Mouse (Mus musculus) ES-E14 (cell line): Measurements from ENCODE around the gene Spsb1. TPM values are rescaled to one million over a fixed set of nuclear protein-coding genes. Genes with fewer than 3 reads are reported as not detected.

Source experiments
- DNase-seq: peaks from one replicate; pipeline ENCODE4 v3.0.0-alpha.2; 2013; ENCODE audit warnings: low read depth, low spot score
- H3K27ac ChIP-seq: 2 replicates; pipeline ENCODE4 v1.5.1; 2012; ENCODE audit warnings: low read depth, mild to moderate bottlenecking, low read length, moderate library complexity, mixed read lengths; ENCODE audit not compliant: poor library complexity, insufficient read depth, severe bottlenecking
- H3K36me3 ChIP-seq: 2 replicates; pipeline ENCODE4 v1.6.1; 2012; ENCODE audit warnings: mild to moderate bottlenecking, low read length, moderate library complexity, mixed read lengths; ENCODE audit not compliant: control insufficient read depth, poor library complexity, insufficient read depth, severe bottlenecking
- H3K4me1 ChIP-seq, 2 experiments: fragments of 150-350 bp in 1 of 2; sonication (generic) in 1 of 2; 2 replicates each; pipeline ENCODE4 v1.6.1; 2012; ENCODE audit warnings: low read length in 2 of 2, mild to moderate bottlenecking in 1 of 2, mixed read lengths in 1 of 2; ENCODE audit not compliant: control insufficient read depth in 2 of 2, insufficient read depth in 2 of 2, poor library complexity in 1 of 2
- H3K4me3 ChIP-seq, 2 experiments: fragments of 150-350 bp in 1 of 2; sonication (generic) in 1 of 2; 2 replicates each; pipeline ENCODE4 v1.5.1; 2012; ENCODE audit warnings: low read length in 2 of 2, low read depth in 1 of 2, mild to moderate bottlenecking in 1 of 2, mixed read lengths in 1 of 2; ENCODE audit not compliant: insufficient read depth in 1 of 2, poor library complexity in 1 of 2, severe bottlenecking in 1 of 2
- H3K9ac ChIP-seq: 2 replicates; pipeline ENCODE4 v1.6.1; 2012; ENCODE audit warnings: low read depth, mild to moderate bottlenecking, low read length, mixed read lengths; ENCODE audit not compliant: poor library complexity, insufficient read depth, severe bottlenecking
- H3K9me3 ChIP-seq: fragments of 150-350 bp; sonication (generic); 2 replicates; pipeline ENCODE4 v1.6.1; 2012; ENCODE audit warnings: low read depth, mild to moderate bottlenecking, low read length; ENCODE audit not compliant: control insufficient read depth, insufficient read depth
- CHD2 ChIP-seq: IDR thresholded peaks from 2 replicates; pipeline ENCODE4 v1.6.1; 2014; ENCODE audit warnings: mild to moderate bottlenecking, low read depth, low read length, inconsistent platforms
- HCFC1 ChIP-seq: IDR thresholded peaks from 2 replicates; pipeline ENCODE4 v1.6.1; 2012; ENCODE audit warnings: low read length, inconsistent platforms, borderline replicate concordance; ENCODE audit not compliant: insufficient read depth
- MAFK ChIP-seq: IDR thresholded peaks from 2 replicates; pipeline ENCODE4 v1.6.1; 2014; ENCODE audit warnings: mild to moderate bottlenecking, low read depth, low read length, inconsistent platforms; ENCODE audit not compliant: insufficient read depth
- ZC3H11A ChIP-seq: IDR thresholded peaks from 2 replicates; pipeline ENCODE4 v1.6.1; 2012; ENCODE audit warnings: low read depth, mild to moderate bottlenecking, inconsistent platforms, low read length, borderline replicate concordance
- ZNF384 ChIP-seq: IDR thresholded peaks from 2 replicates; pipeline ENCODE4 v1.6.1; 2012; ENCODE audit warnings: low read depth, low read length, inconsistent platforms
- in situ Hi-C, 2 experiments: fragments of 600-800 bp; cut with MboI; formaldehyde crosslinking; loops; one replicate each; pipeline ENCODE4 v1.15.1; 2025; ENCODE audit warnings: low sequenced_read_pairs in 2 of 2, inconsistent platforms in 1 of 2; ENCODE audit not compliant: unreplicated experiment in 2 of 2
- total RNA-seq: library from RNA; depleted of rRNA; stranded (reverse); fragments of 300-350 nt; gene quantifications from 2 replicates; pipeline ENCODE4 v1.2.3, GENCODE M21; 2012

The Spsb1 gene
- total RNA-seq, 1 experiment: 12.0 TPM

GRCm38 (mm10) chr4:149893611-149894151, 61.2 kb downstream of the Spsb1 start:
- H3K9me3 ChIP-seq: no peaks in the 10 kb centered on the region
- H3K4me3 ChIP-seq: no peak overlapping the region
- no peak for DNase-seq
- TF ChIP-seq HCFC1 (no peak), ZNF384 (no peak), MAFK (no peak), ZC3H11A (no peak), CHD2 (no peak)
- in situ Hi-C loops: no loop called here
- no peak overlapping the region for H3K27ac ChIP-seq
- H3K9ac ChIP-seq: no peak overlapping the region
- no peaks in the 10 kb centered on the region for H3K36me3 ChIP-seq
- peaks cover 3 to 17% of the 10 kb centered on the region in 2 experiments for H3K4me1 ChIP-seq

DNA sequence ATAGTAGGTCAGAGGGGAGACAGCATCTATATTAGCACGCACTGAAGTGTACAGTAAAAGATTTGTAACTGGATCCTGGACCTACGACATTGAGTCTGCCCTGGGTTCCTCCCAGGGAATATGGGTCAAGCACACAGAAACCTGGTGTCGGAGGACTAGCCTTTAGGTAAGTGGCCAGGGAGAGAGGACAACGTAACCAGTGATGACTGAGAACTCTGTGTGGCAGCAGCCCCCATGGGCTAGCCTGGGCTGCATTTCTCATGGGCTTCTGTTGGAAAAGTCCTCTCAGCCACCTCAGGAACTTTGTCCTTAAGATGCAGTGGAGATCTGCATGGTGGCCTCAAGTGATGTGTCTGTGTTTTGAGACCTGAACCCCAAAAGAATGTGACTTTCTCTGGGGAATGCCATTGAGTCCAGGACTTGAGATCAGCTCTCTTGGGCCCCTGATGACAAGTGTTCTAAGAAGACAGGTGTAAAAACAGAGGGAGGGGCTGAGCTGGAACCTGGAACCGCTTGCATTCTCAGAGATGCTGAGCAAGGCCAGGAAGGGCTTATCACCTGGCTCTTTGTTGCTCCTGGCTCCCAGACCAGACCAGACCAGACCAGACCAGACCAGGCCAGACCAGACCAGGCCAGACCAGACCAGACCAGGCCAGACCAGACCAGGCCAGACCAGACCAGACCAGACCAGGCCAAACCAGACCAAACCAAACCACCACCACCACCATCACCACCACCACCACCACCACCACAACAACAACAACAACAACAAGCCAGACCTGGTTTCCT, 63.5 kb downstream of the Spsb1 start:
- no peak for TF ChIP-seq MAFK
- TF ChIP-seq CHD2: no peak
- no peak for TF ChIP-seq ZC3H11A
- TF ChIP-seq ZNF384: no peak
- no peak for TF ChIP-seq HCFC1
- DNase-seq: no peak

DNA sequence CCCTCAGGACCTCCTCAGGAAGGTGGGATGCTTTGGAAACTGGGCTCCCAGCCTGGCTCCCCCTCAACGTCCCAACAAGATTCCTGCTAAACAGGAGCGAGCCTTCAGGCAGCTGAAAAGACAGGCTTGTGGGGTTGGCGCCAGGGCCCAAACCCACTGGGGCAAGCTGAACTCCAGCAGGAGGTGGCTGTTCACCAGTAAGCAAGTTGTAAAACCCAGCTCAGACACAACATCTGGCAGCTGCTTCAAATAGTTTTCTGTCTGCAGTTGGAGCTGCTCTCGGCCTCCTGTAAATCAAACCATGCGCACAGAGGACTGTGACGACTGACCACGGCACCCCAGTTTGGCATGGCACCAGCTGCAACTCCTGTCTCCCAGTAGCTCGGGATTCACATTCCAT, 64.3 kb downstream of the Spsb1 start:
- no peak overlapping the region for H3K27ac ChIP-seq
- no peaks in the 10 kb centered on the region for H3K9me3 ChIP-seq
- no peaks in the 10 kb centered on the region for H3K36me3 ChIP-seq
- no peak for DNase-seq
- TF ChIP-seq ZNF384 (no peak), HCFC1 (no peak), CHD2 (no peak), MAFK (no peak), ZC3H11A (no peak)
- peaks cover 3 to 11% of the 10 kb centered on the region in 2 experiments; a peak in 3 of 4 replicates for H3K4me1 ChIP-seq
- no peak overlapping the region for H3K9ac ChIP-seq
- in situ Hi-C loops: no loop called here
- H3K4me3 ChIP-seq: no peak overlapping the region

More for the DNA sequence above, 63.5 kb downstream of the Spsb1 start:
- no peak overlapping the region for H3K9ac ChIP-seq
- no peak overlapping the region for H3K4me3 ChIP-seq
- H3K9me3 ChIP-seq: no peaks in the 10 kb centered on the region
- peaks cover 3 to 11% of the 10 kb centered on the region in 2 experiments; a peak in 3 of 4 replicates for H3K4me1 ChIP-seq
- no peaks in the 10 kb centered on the region for H3K36me3 ChIP-seq
- in situ Hi-C loops: no loop called here
- no peak overlapping the region for H3K27ac ChIP-seq

GRCm38 (mm10) chr4:149889851-149890250, 65.0 kb downstream of the Spsb1 start:
- Histone ChIP-seq H3K27ac (no peak overlapping the region), H3K36me3 (no peaks in the 10 kb centered on the region), H3K4me1 (peaks cover 3 to 11% of the 10 kb centered on the region in 2 experiments; a peak in 3 of 4 replicates), H3K9me3 (no peaks in the 10 kb centered on the region), H3K4me3 (peak overlapping the region in 1 of 2 experiments; percentile 38; a peak in 1 of 4 replicates), H3K9ac (peak overlapping the region; percentile 36; the same call in 1 of the 2 replicates)
- TF ChIP-seq HCFC1: no peak
- TF ChIP-seq CHD2: no peak
- TF ChIP-seq MAFK: no peak
- TF ChIP-seq ZC3H11A: no peak
- TF ChIP-seq ZNF384: no peak
- no peak for DNase-seq
- in situ Hi-C loops: no loop called here
